Mouse (Mus musculus) thymus, adult 2 months (tissue): ENCODE measurements around the gene Tnfsfm13.

Experiments used
- CTCF ChIP-seq: fragments of 200-500 bp; IDR thresholded peaks from 2 replicates; pipeline ENCODE4 v1.5.1; 2012; ENCODE audit warnings: mild to moderate bottlenecking, control low read depth, low read length, moderate library complexity, borderline replicate concordance; ENCODE audit not compliant: control insufficient read depth, poor library complexity, insufficient read depth; ENCODE audit errors: extremely low read depth
- POLR2A ChIP-seq: fragments of 200-500 bp; IDR thresholded peaks from 2 replicates; pipeline ENCODE4 v1.6.1; 2012; ENCODE audit warnings: mild to moderate bottlenecking, low read length, control low read depth, moderate library complexity; ENCODE audit not compliant: control insufficient read depth, poor library complexity, insufficient read depth; ENCODE audit errors: extremely low read depth

GRCm38 (mm10) chr11:69683576-69683975 is 12.3 kb downstream of the Tnfsfm13 start:
- TF ChIP-seq CTCF = no peak
- no peak for TF ChIP-seq POLR2A
